Mouse (Mus musculus) MEL (cell line): ENCODE results near the gene Has1.

Source experiments
- CTCF ChIP-seq, 3 experiments: IDR thresholded peaks in 2 of 3; conservative IDR thresholded peaks in 1 of 3; 2 replicates each; pipeline ENCODE4 v1.5.1; 2011 to 2012; ENCODE audit warnings: low read length in 3 of 3, low read depth in 2 of 3, mild to moderate bottlenecking in 2 of 3, improper control_type of control experiment in 1 of 3, inconsistent platforms in 1 of 3, mixed read lengths in 1 of 3, moderate library complexity in 1 of 3; ENCODE audit not compliant: control insufficient read depth in 1 of 3, insufficient read depth in 1 of 3, poor library complexity in 1 of 3, severe bottlenecking in 1 of 3
- EP300 ChIP-seq, 2 experiments: IDR thresholded peaks; 2 replicates each; pipeline ENCODE4 v1.6.1; 2011; ENCODE audit warnings: improper control_type of control experiment in 2 of 2, low read length in 2 of 2, low read depth in 1 of 2, mild to moderate bottlenecking in 1 of 2
- HCFC1 ChIP-seq: IDR thresholded peaks from 2 replicates; pipeline ENCODE4 v1.6.1; 2012; ENCODE audit warnings: low read depth, mild to moderate bottlenecking, inconsistent platforms, low read length, improper control_type of control experiment, moderate library complexity
- MYC ChIP-seq: IDR thresholded peaks from 2 replicates; pipeline ENCODE4 v1.6.1; 2011; ENCODE audit warnings: low read depth, mild to moderate bottlenecking, low read length, improper control_type of control experiment, moderate library complexity
- NELFE ChIP-seq: IDR thresholded peaks from 2 replicates; pipeline ENCODE4 v1.6.1; 2011; ENCODE audit warnings: low read depth, low read length, improper control_type of control experiment
- POLR2A ChIP-seq, 2 experiments: IDR thresholded peaks; 2 replicates each; pipeline ENCODE4 v1.6.1; 2011 to 2012; ENCODE audit warnings: low read length in 2 of 2, mild to moderate bottlenecking in 2 of 2, control low read depth in 1 of 2, improper control_type of control experiment in 1 of 2, low read depth in 1 of 2, moderate library complexity in 1 of 2; ENCODE audit not compliant: control insufficient read depth in 1 of 2, insufficient read depth in 1 of 2, poor library complexity in 1 of 2
- RCOR1 ChIP-seq: IDR thresholded peaks from 2 replicates; pipeline ENCODE4 v1.6.1; 2012; ENCODE audit warnings: low read depth, mild to moderate bottlenecking, inconsistent platforms, low read length, improper control_type of control experiment
- USF1 ChIP-seq: IDR thresholded peaks from 2 replicates; pipeline ENCODE4 v1.6.1; 2014; ENCODE audit warnings: low read depth, mild to moderate bottlenecking, inconsistent platforms, low read length, improper control_type of control experiment, moderate library complexity
- ZMIZ1 ChIP-seq: IDR thresholded peaks from 2 replicates; pipeline ENCODE4 v1.6.1; 2012; ENCODE audit warnings: low read depth, mild to moderate bottlenecking, inconsistent platforms, low read length, improper control_type of control experiment, moderate library complexity

DNA sequence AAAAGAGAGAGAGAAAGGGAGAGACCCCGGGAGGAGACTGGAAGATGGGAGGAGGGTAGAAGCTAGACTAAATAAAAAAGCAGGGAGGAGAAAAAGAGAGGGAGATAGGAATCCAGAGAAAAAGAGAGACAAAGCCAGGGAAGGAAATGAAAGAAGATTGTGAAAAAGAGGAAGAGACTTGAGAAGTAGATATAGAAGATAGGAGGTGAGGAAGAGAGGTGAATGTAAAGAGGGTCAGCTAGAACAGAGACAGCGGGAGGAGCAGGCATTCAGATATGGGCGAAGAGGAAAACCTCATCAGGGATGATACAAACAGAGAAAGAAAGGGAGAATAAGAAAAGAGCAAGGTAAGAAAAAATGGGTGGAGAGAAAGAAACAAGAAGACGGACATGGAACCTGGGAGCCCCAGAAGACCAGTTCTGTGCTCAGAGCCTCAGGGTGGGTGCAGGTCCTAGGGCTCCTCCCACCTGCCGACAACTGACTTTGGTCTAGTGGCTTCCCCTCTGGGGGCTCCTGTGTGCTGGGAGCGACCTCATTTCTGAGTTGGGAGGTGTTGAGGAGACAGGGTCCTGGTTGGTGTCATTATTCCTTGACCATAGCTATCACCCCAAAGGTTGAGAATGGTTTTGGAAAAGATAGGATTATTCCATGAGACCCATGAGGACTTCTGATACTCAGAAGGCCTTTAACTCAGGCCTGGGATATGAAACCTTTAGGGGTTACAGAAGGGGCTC, 25.8 kb downstream of the Has1 start:
- TF ChIP-seq POLR2A (IDR thresholded peaks at IDR 0.05; ENCODE audit: control insufficient read depth in 1 of 2, insufficient read depth in 1 of 2, low read depth in 1 of 2, low read length in 2 of 2, poor library complexity in 1 of 2) (no peak), USF1 (no peak), ZMIZ1 (no peak), NELFE (no peak), HCFC1 (no peak), CTCF (IDR thresholded peaks at IDR 0.05 in 2 of 3, conservative IDR thresholded peaks at IDR 0.05 in 1 of 3; ENCODE audit: control insufficient read depth in 1 of 3, insufficient read depth in 1 of 3, low read depth in 2 of 3, low read length in 3 of 3, poor library complexity in 1 of 3, severe bottlenecking in 1 of 3) (no peak), RCOR1 (no peak), EP300 (IDR thresholded peaks at IDR 0.05; ENCODE audit: low read depth in 1 of 2, low read length in 2 of 2) (peak in 1 of 2 experiments; percentile 59; a peak in 2 of 4 replicates), MYC (no peak)
